Mouse (Mus musculus) midbrain, embryonic 16.5 days (tissue): Measurements from ENCODE around the gene Hoxa11. TPM values are rescaled to one million over a fixed set of nuclear protein-coding genes. Genes with fewer than 3 reads are reported as not detected.

Source experiments
- ATAC-seq: fragments of 200-750 bp; cut with Nextera tagmentation; 2 replicates; pipeline ENCODE4 v1.8.0; 2017; ENCODE audit warnings: moderate TSS enrichment
- H3K27ac ChIP-seq: fragments of 300-500 bp; sonication (generic); 2 replicates; pipeline ENCODE4 v1.5.1; 2014; ENCODE audit warnings: mild to moderate bottlenecking, low read length, mixed read lengths
- H3K27me3 ChIP-seq: fragments of 300-500 bp; sonication (generic); 2 replicates; pipeline ENCODE4 v1.6.1; 2014; ENCODE audit warnings: low read depth, low read length, mixed read lengths; ENCODE audit not compliant: control insufficient read depth, insufficient read depth
- H3K36me3 ChIP-seq: fragments of 300-500 bp; sonication (generic); 2 replicates; pipeline ENCODE4 v1.6.1; 2014; ENCODE audit warnings: mild to moderate bottlenecking, low read length, moderate library complexity, mixed read lengths; ENCODE audit not compliant: control insufficient read depth, insufficient read depth
- H3K4me1 ChIP-seq: fragments of 300-500 bp; sonication (generic); 2 replicates; pipeline ENCODE4 v1.6.1; 2014; ENCODE audit warnings: mild to moderate bottlenecking, low read length, mixed read lengths; ENCODE audit not compliant: control insufficient read depth, insufficient read depth
- H3K4me2 ChIP-seq: fragments of 300-500 bp; sonication (generic); 2 replicates; pipeline ENCODE4 v1.6.1; 2014; ENCODE audit warnings: mild to moderate bottlenecking, low read length, mixed read lengths
- H3K4me3 ChIP-seq: fragments of 300-500 bp; sonication (generic); 2 replicates; pipeline ENCODE4 v1.5.1; 2014; ENCODE audit warnings: low read depth, mild to moderate bottlenecking, low read length, moderate library complexity, mixed read lengths
- H3K9ac ChIP-seq: fragments of 300-500 bp; sonication (generic); 2 replicates; pipeline ENCODE4 v1.6.1; 2014; ENCODE audit warnings: low read depth, low read length, mixed read lengths
- H3K9me3 ChIP-seq: fragments of 300-500 bp; sonication (generic); replicated peaks from 2 replicates; pipeline ENCODE4 v1.6.1; 2014; ENCODE audit warnings: mild to moderate bottlenecking, low read length, mixed read lengths; ENCODE audit not compliant: control insufficient read depth, poor library complexity, severe bottlenecking
- WGBS: fragments of 180-500 bp; shearing (Covaris S2); extraction: QIAGEN DNeasy Blood & Tissue Kit; methylation state at CpG from one replicate; pipeline ENCODE4 v1.1.7; 2014; 5-methylcytosine and 5-hydroxymethylcytosine counted together
- polyA plus RNA-seq: library from polyadenylated mRNA; unstranded; fragments of >200 nt; fragmentation: Nextera tagmentation; extraction: Ambion mirVana; gene quantifications from 2 replicates; pipeline ENCODE4 v1.2.1, GENCODE M21; 2015

The Hoxa11 gene
- polyA plus RNA-seq, 1 experiment from 2014 or later = not detected

DNA sequence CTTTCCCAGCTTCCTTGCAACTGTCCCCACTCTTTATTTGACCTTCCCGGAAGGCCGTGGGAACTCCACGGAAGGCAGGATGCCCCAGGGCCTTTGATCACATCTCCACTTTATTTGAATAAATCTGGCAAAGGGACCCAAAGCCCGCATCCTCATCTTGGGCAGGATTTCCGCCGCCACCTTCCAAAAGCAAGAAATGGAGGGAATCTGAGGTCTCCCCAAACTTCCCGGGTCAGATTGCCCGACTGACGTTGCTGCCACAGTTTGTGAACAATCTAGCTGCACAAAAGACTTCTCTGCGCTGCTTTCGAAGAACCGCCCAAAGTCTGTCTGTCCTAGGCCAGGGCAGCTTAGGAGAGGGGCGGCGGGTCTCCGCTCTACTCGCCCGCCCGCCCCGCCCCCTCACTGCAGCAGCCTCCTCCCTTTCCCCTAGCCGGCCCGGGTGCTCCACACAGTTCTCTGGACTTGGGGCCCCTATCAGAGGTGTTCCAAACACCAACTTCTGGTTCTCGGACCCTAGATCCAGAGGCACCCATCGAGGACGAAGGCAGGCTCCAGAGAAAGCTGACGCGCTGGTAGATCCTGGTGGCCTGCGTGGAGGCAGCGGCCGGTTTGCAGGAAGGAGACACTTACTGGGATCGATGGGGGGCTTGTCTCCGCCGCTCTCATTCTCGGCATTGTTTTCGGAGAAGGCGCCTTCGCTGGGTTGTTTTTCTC is 20.6 kb downstream of the Hoxa11 start:
- Histone ChIP-seq H3K4me2 (no peak overlapping the region), H3K27me3 (peaks cover 87% of the 10 kb centered on the region), H3K4me3 (no peak overlapping the region), H3K4me1 (peaks cover 3% of the 10 kb centered on the region; the same call in 1 of the 2 replicates), H3K9me3 (no peaks in the 10 kb centered on the region), H3K36me3 (no peaks in the 10 kb centered on the region), H3K9ac (no peak overlapping the region), H3K27ac (no peak overlapping the region)
- no peak for ATAC-seq
- 2% methylated on average over 36 of the region's 36 CpGs for WGBS

DNA sequence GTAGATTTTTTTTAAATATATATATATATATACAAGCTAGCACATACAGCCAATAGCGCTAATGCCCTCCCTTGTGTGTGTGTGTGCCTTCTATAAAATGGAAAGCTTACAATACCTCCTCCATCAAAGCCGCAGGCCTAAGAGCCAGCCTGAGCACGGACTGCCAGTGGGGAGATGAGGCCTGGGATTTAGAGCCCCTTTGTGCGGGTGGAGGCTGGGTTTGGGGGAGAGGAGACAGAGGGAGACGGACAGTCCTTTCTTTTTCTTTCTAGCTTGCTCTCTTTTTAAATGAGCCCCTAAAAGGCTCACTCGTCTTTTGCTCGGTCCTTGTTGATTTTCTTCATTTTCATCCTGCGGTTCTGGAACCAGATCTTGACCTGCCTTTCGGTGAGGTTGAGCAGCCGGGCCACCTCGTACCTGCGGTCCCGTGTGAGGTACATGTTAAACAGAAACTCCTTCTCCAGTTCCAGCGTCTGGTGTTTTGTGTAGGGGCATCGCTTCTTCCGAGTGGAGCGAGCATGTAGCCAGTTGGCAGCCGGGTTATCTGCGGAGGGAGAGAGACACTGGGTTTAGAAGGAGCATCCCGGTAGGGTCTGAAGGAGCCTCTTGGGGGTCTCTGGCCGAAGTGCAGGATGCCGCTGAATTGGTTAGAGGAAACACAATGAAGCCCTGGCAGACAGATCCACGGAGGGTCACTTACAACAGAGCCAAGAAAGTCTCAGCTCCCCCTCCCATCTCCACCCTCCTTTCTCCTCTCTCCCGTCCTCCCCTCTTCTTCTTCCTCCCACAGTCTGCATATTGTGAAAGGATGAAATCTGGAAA is 21.5 kb downstream of the Hoxa11 start:
- no peak overlapping the region for H3K4me3 ChIP-seq
- no peaks in the 10 kb centered on the region for H3K36me3 ChIP-seq
- ATAC-seq = no peak
- 2% methylated on average over 24 of the region's 24 CpGs for WGBS
- H3K4me1 ChIP-seq = peaks cover 3% of the 10 kb centered on the region; the same call in 1 of the 2 replicates
- peaks cover 89% of the 10 kb centered on the region for H3K27me3 ChIP-seq
- no peak overlapping the region for H3K27ac ChIP-seq
- no peaks in the 10 kb centered on the region for H3K9me3 ChIP-seq
- no peak overlapping the region for H3K4me2 ChIP-seq
- no peak overlapping the region for H3K9ac ChIP-seq

- H3K9ac ChIP-seq = no peak overlapping the region
These were observed 22.9 kb downstream of the Hoxa11 start for GRCm38 (mm10) chr6:52222729-52223128.

DNA sequence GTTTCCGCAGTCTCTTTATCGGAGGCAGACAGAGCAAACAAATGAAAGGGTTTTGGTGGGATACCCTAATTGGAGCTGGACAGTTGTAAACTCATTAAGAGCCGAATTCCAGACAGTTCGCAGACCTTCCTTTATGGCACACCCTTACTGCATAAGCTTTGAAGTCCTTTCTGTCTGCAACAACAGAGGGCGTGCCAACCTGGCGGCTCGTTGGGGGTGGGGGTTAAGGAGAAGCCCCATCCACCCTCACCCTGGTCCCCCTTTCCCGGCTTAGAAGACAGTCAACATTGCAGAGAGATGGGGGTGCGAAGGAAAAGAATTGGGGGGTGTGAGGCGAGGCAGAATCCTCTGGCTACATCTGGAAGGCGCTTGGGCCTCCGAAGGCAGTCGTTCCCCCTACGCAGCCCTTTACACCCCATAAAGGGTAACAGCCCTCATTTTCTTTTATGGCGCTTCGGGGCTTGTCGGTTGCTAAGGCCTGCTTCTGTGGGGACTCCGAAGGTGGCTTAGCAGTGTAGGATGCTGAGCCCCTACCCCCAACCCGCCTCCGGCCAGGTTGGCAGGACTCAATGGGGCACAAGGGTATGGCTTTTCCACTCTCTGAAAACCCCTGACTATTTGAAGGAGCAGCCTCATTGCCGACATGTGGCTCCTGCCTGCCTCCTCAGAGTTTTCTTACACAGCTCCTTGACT is 23.5 kb downstream of the Hoxa11 start:
- peak; percentile 19; the same call in 1 of the 2 replicates for ATAC-seq
- Histone ChIP-seq H3K27ac (no peak overlapping the region), H3K36me3 (no peaks in the 10 kb centered on the region)

More at GRCm38 (mm10) chr6:52222729-52223128, 22.9 kb downstream of the Hoxa11 start:
- Histone ChIP-seq H3K4me1 (peaks cover 3% of the 10 kb centered on the region; the same call in 1 of the 2 replicates), H3K4me2 (no peak overlapping the region), H3K9me3 (no peaks in the 10 kb centered on the region), H3K27ac (no peak overlapping the region), H3K4me3 (no peak overlapping the region), H3K36me3 (no peaks in the 10 kb centered on the region), H3K27me3 (peaks cover 92% of the 10 kb centered on the region)
- no peak for ATAC-seq
- 10% methylated on average over 13 of the region's 13 CpGs for WGBS

GRCm38 (mm10) chr6:52221337-52221992 is 24.1 kb downstream of the Hoxa11 start, which contains the start of gene Hoxa7:
Hoxa7 (minus strand) TSS chr6:52221854.
- Histone ChIP-seq H3K36me3 (no peaks in the 10 kb centered on the region), H3K9ac (peak within 1 kb of the TSS; percentile 57), H3K9me3 (no peaks in the 10 kb centered on the region), H3K4me3 (peak within 1 kb of the TSS; percentile 42), H3K27ac (no peak within 1 kb of the TSS), H3K4me2 (peak within 1 kb of the TSS; percentile 67), H3K4me1 (peaks cover 3% of the 10 kb centered on the region; the same call in 1 of the 2 replicates), H3K27me3 (peaks cover 88% of the 10 kb centered on the region)
- WGBS = under 1% methylated on average over 46 of the region's 46 CpGs
- ATAC-seq = peak; percentile 70

More for the DNA sequence above, 23.5 kb downstream of the Hoxa11 start:
- Histone ChIP-seq H3K9me3 (no peaks in the 10 kb centered on the region), H3K9ac (no peak overlapping the region), H3K27me3 (peaks cover 91% of the 10 kb centered on the region), H3K4me1 (peaks cover 3% of the 10 kb centered on the region; the same call in 1 of the 2 replicates), H3K4me2 (peak overlapping the region; percentile 67), H3K4me3 (peak overlapping the region; percentile 42; the same call in 1 of the 2 replicates)
- 6% methylated on average over 21 of the region's 21 CpGs for WGBS

GRCm38 (mm10) chr6:52220865-52221310 is 24.7 kb downstream of the Hoxa11 start:
- peaks cover 3% of the 10 kb centered on the region; the same call in 1 of the 2 replicates for H3K4me1 ChIP-seq
- peaks cover 88% of the 10 kb centered on the region for H3K27me3 ChIP-seq

GRCm38 (mm10) chr6:52220003-52220864 is 25.4 kb downstream of the Hoxa11 start:
- 10% methylated on average over 32 of the region's 32 CpGs for WGBS
- H3K4me1 ChIP-seq = peaks cover 3% of the 10 kb centered on the region; the same call in 1 of the 2 replicates
- no peak overlapping the region for H3K4me2 ChIP-seq
- H3K9me3 ChIP-seq = no peaks in the 10 kb centered on the region
- ATAC-seq = no peak
- H3K9ac ChIP-seq = no peak overlapping the region
- H3K4me3 ChIP-seq = no peak overlapping the region
- no peak overlapping the region for H3K27ac ChIP-seq
- no peaks in the 10 kb centered on the region for H3K36me3 ChIP-seq
- peaks cover 88% of the 10 kb centered on the region for H3K27me3 ChIP-seq

More at GRCm38 (mm10) chr6:52220865-52221310, 24.7 kb downstream of the Hoxa11 start:
- Histone ChIP-seq H3K36me3 (no peaks in the 10 kb centered on the region), H3K27ac (no peak overlapping the region), H3K4me2 (peak overlapping the region; percentile 67), H3K9ac (no peak overlapping the region), H3K9me3 (no peaks in the 10 kb centered on the region), H3K4me3 (peak overlapping the region; percentile 42)
- ATAC-seq = no peak
- 7% methylated on average over 12 of the region's 12 CpGs for WGBS
